Comparison of ENCODE assay signal across 8 mouse cellular contexts in genomic region chr7:46569509-46569908, GRCm38 (mm10).
DNase-seq lines count a peak whose midpoint lies in the region; ATAC-seq and TF ChIP-seq lines count a peak whose summit lies in the region.
"Not testable (repeated sequence)": the region's sequence is repeated elsewhere in the genome, so short reads cannot be mapped to it uniquely, and the experiment has no call there.

No protein-coding gene starts in this region.

- WGBS in cerebellum, adult 2 months: 60% methylated on average over 9 of the region's 9 CpGs
- 73% methylated on average over 9 of the region's 9 CpGs for WGBS in midbrain, embryonic 14.5 days

- H3K4me1 ChIP-seq in cerebellum, adult 2 months (ENCODE audit: control insufficient read depth, insufficient read depth, low read length): peaks cover 19% of the 10 kb centered on the region
- H3K4me1 ChIP-seq in midbrain, embryonic 14.5 days (ENCODE audit: control insufficient read depth, insufficient read depth, low read length): not testable (repeated sequence)

- TF ChIP-seq POLR2A in cerebellum, adult 2 months (IDR thresholded peaks at IDR 0.05; ENCODE audit: borderline replicate concordance, insufficient read depth, low read length): not testable (repeated sequence)

- H3K36me3 ChIP-seq in midbrain, embryonic 14.5 days (ENCODE audit: control insufficient read depth, insufficient read depth, low read length): not testable (repeated sequence)

- not testable (repeated sequence) for ATAC-seq in midbrain, embryonic 14.5 days (ENCODE audit: low FRiP score, low TSS enrichment)

- intact Hi-C loops in gastrocnemius, adult 2 months (cut with DNase I): loop anchor here (1.0 kb wide), 1 partner anchor 176 kb away; no protein-coding TSS in a partner anchor

- not testable (repeated sequence) for H3K4me2 ChIP-seq in midbrain, embryonic 14.5 days (ENCODE audit: low read length)

- H3K9me3 ChIP-seq in midbrain, embryonic 14.5 days (ENCODE audit: control insufficient read depth, low read length): not testable (repeated sequence)

- H3K27ac ChIP-seq in cerebellum, adult 2 months (ENCODE audit: insufficient read depth, low read length); gastrocnemius, adult 2 months; midbrain, embryonic 14.5 days (replicated peaks; ENCODE audit: low read depth, low read length): not testable (repeated sequence)

- TF ChIP-seq CTCF in cerebellum, adult 2 months (IDR thresholded peaks at IDR 0.05; ENCODE audit: borderline replicate concordance, insufficient read depth, low read depth, low read length): peak; percentile 48; the same call in 1 of the 2 replicates
- TF ChIP-seq CTCF in gastrocnemius, adult 2 months (IDR thresholded peaks at IDR 0.05): peak; percentile 68

- H3K9ac ChIP-seq in midbrain, embryonic 14.5 days (replicated peaks; ENCODE audit: low read length): not testable (repeated sequence)

- H3K27me3 ChIP-seq in cerebellum, adult 2 months (ENCODE audit: control insufficient read depth, insufficient read depth, low read length); midbrain, embryonic 14.5 days (ENCODE audit: control insufficient read depth, insufficient read depth, low read length): not testable (repeated sequence)

- DNase-seq in 3T3-L1 (ENCODE audit: low read depth, low spot score) (peak; percentile 65), WW6 (ENCODE audit: low read depth, low spot score) (peak; percentile 20), liver (peak; percentile 32)
- peak; percentile 69 to 71 for DNase-seq in cerebellum, adult 2 months
- DNase-seq in gastrocnemius, adult 2 months: peak; percentile 55
- peak; percentile 46 for DNase-seq in induced T-regulatory cell, adult 2 months (ENCODE audit: low read depth)
- peak; percentile 42 for DNase-seq in midbrain, embryonic 14.5 days
- DNase-seq in testis, postnatal 10 days (ENCODE audit: low spot score): peak; percentile 66

- H3K4me3 ChIP-seq in cerebellum, adult 2 months (replicated peaks; ENCODE audit: insufficient read depth, low read depth, low read length); gastrocnemius, adult 2 months; midbrain, embryonic 14.5 days (replicated peaks; ENCODE audit: low read depth, low read length): not testable (repeated sequence)

Comparison
In these comparisons a context has a peak if more than half of its experiments do, and no peak if none do; other contexts are left out.
1. DNase-seq: peak in every context shown above with its lines; median percentile 70 in cerebellum, adult 2 months; 66 in testis, postnatal 10 days; 65 in 3T3-L1; 55 in gastrocnemius, adult 2 months; 46 in induced T-regulatory cell, adult 2 months; 42 in midbrain, embryonic 14.5 days; 32 in liver; 20 in WW6.